Mouse (Mus musculus) liver, adult (tissue): ENCODE results near the gene Ppp1r2.

ENCODE experiments used
- GATA4 ChIP-seq: IDR thresholded peaks from 2 replicates; pipeline ENCODE4 v1.6.1; 2014; ENCODE audit warnings: mild to moderate bottlenecking, low read length; ENCODE audit not compliant: insufficient replicate concordance

The Ppp1r2 gene

GRCm38 (mm10) chr16:31255685-31256084, 19.4 kb downstream of the Ppp1r2 start:
- no peak for TF ChIP-seq GATA4

GRCm38 (mm10) chr16:31249401-31249800, 25.7 kb downstream of the Ppp1r2 start:
- TF ChIP-seq GATA4, result no peak

- TF ChIP-seq GATA4, result no peak
Measured at GRCm38 (mm10) chr16:31248717-31249116, 26.4 kb downstream of the Ppp1r2 start.

- no peak for TF ChIP-seq GATA4
Measured at GRCm38 (mm10) chr16:31247442-31247841, 27.6 kb downstream of the Ppp1r2 start.

- no peak for TF ChIP-seq GATA4
Measured at GRCm38 (mm10) chr16:31244053-31244452, 31.0 kb downstream of the Ppp1r2 start.

GRCm38 (mm10) chr16:31241433-31241832, 33.6 kb downstream of the Ppp1r2 start:
- no peak for TF ChIP-seq GATA4

GRCm38 (mm10) chr16:31240569-31240968, 34.5 kb downstream of the Ppp1r2 start:
- TF ChIP-seq GATA4, result no peak

- TF ChIP-seq GATA4, result no peak
Measured at GRCm38 (mm10) chr16:31238281-31238680, 36.8 kb downstream of the Ppp1r2 start.

- TF ChIP-seq GATA4, result no peak
Measured at GRCm38 (mm10) chr16:31235457-31236310, 39.4 kb downstream of the Ppp1r2 start.

- no peak for TF ChIP-seq GATA4
Measured at GRCm38 (mm10) chr16:31234808-31235456, 40.1 kb downstream of the Ppp1r2 start.

GRCm38 (mm10) chr16:31234356-31234755, 40.7 kb downstream of the Ppp1r2 start:
- TF ChIP-seq GATA4, result no peak

GRCm38 (mm10) chr16:31233541-31234339, 41.3 kb downstream of the Ppp1r2 start:
- peak; percentile 67; the same call in 1 of the 2 replicates for TF ChIP-seq GATA4

GRCm38 (mm10) chr16:31233167-31233498, 41.9 kb downstream of the Ppp1r2 start:
- TF ChIP-seq GATA4, result no peak

- no peak for TF ChIP-seq GATA4
Measured at GRCm38 (mm10) chr16:31232491-31233166, 42.4 kb downstream of the Ppp1r2 start.

GRCm38 (mm10) chr16:31231591-31231990, 43.5 kb downstream of the Ppp1r2 start:
- no peak for TF ChIP-seq GATA4
